Comparison of ENCODE assay signal across 21 mouse cellular contexts in the genomic region with DNA sequence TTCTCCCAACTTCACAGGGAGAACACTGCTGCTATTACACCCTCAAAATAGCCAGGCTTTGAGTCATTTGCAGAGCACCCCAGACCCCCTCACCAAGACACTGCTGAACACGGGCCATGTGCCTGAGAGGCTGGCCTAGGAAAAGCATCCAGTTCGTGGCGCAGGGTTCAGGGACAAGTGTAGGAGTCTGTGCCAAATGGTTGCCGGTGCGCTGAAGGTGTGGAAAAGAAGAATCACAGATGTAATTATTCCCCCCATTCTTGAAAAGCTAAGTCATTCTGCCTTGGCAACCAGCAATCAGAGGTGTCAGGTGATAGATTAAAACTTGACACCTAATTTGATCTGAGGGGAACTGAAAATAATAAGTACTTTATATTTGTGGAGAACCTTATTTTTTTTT.
A peak's percentile ranks its signal among the peaks of the same experiment; 100 is the strongest.
DNase-seq lines count a peak whose midpoint lies in the region; ATAC-seq and TF ChIP-seq lines count a peak whose summit lies in the region.
"Had no signal": no experiment of that assay in that cellular context is flagged by ENCODE, and none has a peak within 500 bp of the region (broad histone marks: within the 10 kb centered on the region; RNA-seq: fewer than 3 reads in every experiment).

No protein-coding gene starts in this region.

- H3K36me3 ChIP-seq in embryonic facial prominence, embryonic 14.5 days (ENCODE audit: control insufficient read depth, insufficient read depth, low read length) = no peaks in the 10 kb centered on the region
- no peaks in the 10 kb centered on the region for H3K36me3 ChIP-seq in embryonic facial prominence, embryonic 10.5 days (replicated peaks)
- no peaks in the 10 kb centered on the region for H3K36me3 ChIP-seq in hindbrain, embryonic 16.5 days (ENCODE audit: control insufficient read depth, insufficient read depth, low read length)
- H3K36me3 ChIP-seq in hindbrain, embryonic 10.5 days = no peaks in the 10 kb centered on the region
- no peaks in the 10 kb centered on the region for H3K36me3 ChIP-seq in forebrain, postnatal 0 days (ENCODE audit: insufficient read depth)
- H3K36me3 ChIP-seq: G1E; heart, embryonic 15.5 days had no signal

- no peak overlapping the region for H3K9ac ChIP-seq in embryonic facial prominence, embryonic 14.5 days (ENCODE audit: low read depth, low read length)
- no peak overlapping the region for H3K9ac ChIP-seq in hindbrain, embryonic 16.5 days (ENCODE audit: low read depth, low read length)
- H3K9ac ChIP-seq in forebrain, postnatal 0 days = no peak overlapping the region
- H3K9ac ChIP-seq: heart, embryonic 15.5 days; hindbrain, embryonic 14.5 days had no signal

- peak; percentile 60; the same call in 1 of the 2 replicates for ATAC-seq in embryonic facial prominence, embryonic 14.5 days (ENCODE audit: low read depth)
- ATAC-seq in hindbrain, embryonic 16.5 days = 0 out of 2 replicates have a peak, but pooled peaks have one; percentile 45
- ATAC-seq in forebrain, postnatal 0 days = peak; percentile 60; the same call in 1 of the 2 replicates
- ATAC-seq: CD4-positive, CD25-positive, alpha-beta regulatory T cell, adult 4 months; intestine, postnatal 0 days had no signal

- no peak overlapping the region for H3K27ac ChIP-seq in embryonic facial prominence, embryonic 14.5 days (replicated peaks; ENCODE audit: low read depth, low read length)
- no peak overlapping the region for H3K27ac ChIP-seq in embryonic facial prominence, embryonic 10.5 days (replicated peaks)
- H3K27ac ChIP-seq in hindbrain, embryonic 16.5 days (ENCODE audit: low read depth, low read length) = no peak overlapping the region
- no peak overlapping the region for H3K27ac ChIP-seq in hindbrain, embryonic 10.5 days
- no peak overlapping the region for H3K27ac ChIP-seq in forebrain, postnatal 0 days (ENCODE audit: low read depth, low read length)
- H3K27ac ChIP-seq: heart, adult 2 months; heart, embryonic 15.5 days; hindbrain, embryonic 14.5 days had no signal

- H3K9me3 ChIP-seq in embryonic facial prominence, embryonic 14.5 days (ENCODE audit: control insufficient read depth, low read length) = 0 out of 2 replicates have a peak, but pooled peaks cover 2% of the 10 kb centered on the region
- H3K9me3 ChIP-seq in embryonic facial prominence, embryonic 10.5 days = peaks cover 2% of the 10 kb centered on the region; the same call in 1 of the 2 replicates
- H3K9me3 ChIP-seq in hindbrain, embryonic 16.5 days (ENCODE audit: control insufficient read depth, low read length) = no peaks in the 10 kb centered on the region
- no peaks in the 10 kb centered on the region; the same call in 1 of the 2 replicates for H3K9me3 ChIP-seq in hindbrain, embryonic 10.5 days
- no peaks in the 10 kb centered on the region for H3K9me3 ChIP-seq in forebrain, postnatal 0 days (ENCODE audit: low read length)
- H3K9me3 ChIP-seq: heart, embryonic 15.5 days had no signal

- no peak for TF ChIP-seq CTCF in forebrain, postnatal 0 days (IDR thresholded peaks at IDR 0.05; ENCODE audit: low read depth)

- no peak overlapping the region for H3K4me3 ChIP-seq in embryonic facial prominence, embryonic 14.5 days (ENCODE audit: low read depth, low read length)
- H3K4me3 ChIP-seq in embryonic facial prominence, embryonic 10.5 days = no peak overlapping the region
- no peak overlapping the region for H3K4me3 ChIP-seq in hindbrain, embryonic 16.5 days (ENCODE audit: low read length)
- H3K4me3 ChIP-seq in hindbrain, embryonic 10.5 days = no peak overlapping the region
- H3K4me3 ChIP-seq in forebrain, postnatal 0 days (ENCODE audit: low read depth, low read length) = no peak overlapping the region
- H3K4me3 ChIP-seq: heart, adult 2 months; heart, embryonic 15.5 days had no signal

- H3K27me3 ChIP-seq in embryonic facial prominence, embryonic 14.5 days (replicated peaks; ENCODE audit: control insufficient read depth, insufficient read depth, low read length) = no peaks in the 10 kb centered on the region
- no peaks in the 10 kb centered on the region for H3K27me3 ChIP-seq in embryonic facial prominence, embryonic 10.5 days (replicated peaks; ENCODE audit: low read depth, poor library complexity, severe bottlenecking)
- no peaks in the 10 kb centered on the region for H3K27me3 ChIP-seq in hindbrain, embryonic 16.5 days (replicated peaks; ENCODE audit: control insufficient read depth, insufficient read depth, low read length)
- H3K27me3 ChIP-seq in hindbrain, embryonic 10.5 days (ENCODE audit: insufficient read depth, poor library complexity, severe bottlenecking) = no peaks in the 10 kb centered on the region
- H3K27me3 ChIP-seq in forebrain, postnatal 0 days (ENCODE audit: insufficient read depth, low read length) = no peaks in the 10 kb centered on the region
- H3K27me3 ChIP-seq: heart, embryonic 15.5 days had no signal

- DNase-seq in embryonic facial prominence, embryonic 14.5 days (ENCODE audit: low spot score) = peak; percentile 40
- no peak for DNase-seq in embryonic facial prominence, embryonic 10.5 days (ENCODE audit: low spot score)
- DNase-seq in hindbrain, embryonic 10.5 days (ENCODE audit: low spot score) = no peak
- DNase-seq in lung, postnatal 36 days = peak; percentile 25
- no peak for DNase-seq in lung, adult 18-20 months
- no peak for DNase-seq in forebrain, postnatal 0 days
- no peak for DNase-seq in thymus, postnatal 0 days (ENCODE audit: low spot score)
- DNase-seq: adrenal gland, postnatal 14 days; B cell, adult 2 months; cerebellum, adult 2 months; cerebellum, postnatal 10 days; gastrocnemius, postnatal 14 days; heart, adult 2 months; heart, postnatal 14 days had no signal

- H3K4me1 ChIP-seq in embryonic facial prominence, embryonic 14.5 days (ENCODE audit: control insufficient read depth, insufficient read depth, low read length) = peaks cover 2% of the 10 kb centered on the region; the same call in 1 of the 2 replicates
- no peaks in the 10 kb centered on the region for H3K4me1 ChIP-seq in embryonic facial prominence, embryonic 10.5 days
- H3K4me1 ChIP-seq in hindbrain, embryonic 16.5 days (ENCODE audit: control insufficient read depth, insufficient read depth, low read depth, low read length) = peaks cover 2% of the 10 kb centered on the region; the same call in 1 of the 2 replicates
- no peaks in the 10 kb centered on the region for H3K4me1 ChIP-seq in hindbrain, embryonic 10.5 days (replicated peaks)
- peaks cover 5% of the 10 kb centered on the region; the same call in 1 of the 2 replicates for H3K4me1 ChIP-seq in forebrain, postnatal 0 days (ENCODE audit: insufficient read depth)

- WGBS in embryonic facial prominence, embryonic 14.5 days = 68% methylated on average over 5 of the region's 5 CpGs
- WGBS in embryonic facial prominence, embryonic 10.5 days = 82% methylated on average over 5 of the region's 5 CpGs
- 57% methylated on average over 5 of the region's 5 CpGs for WGBS in hindbrain, embryonic 16.5 days
- 82% methylated on average over 5 of the region's 5 CpGs for WGBS in hindbrain, embryonic 10.5 days
- WGBS in forebrain, postnatal 0 days = 24% methylated on average over 5 of the region's 5 CpGs

- H3K4me2 ChIP-seq in embryonic facial prominence, embryonic 14.5 days (ENCODE audit: low read depth, low read length) = no peak overlapping the region
- H3K4me2 ChIP-seq in hindbrain, embryonic 16.5 days (ENCODE audit: low read length) = no peak overlapping the region
- H3K4me2 ChIP-seq in forebrain, postnatal 0 days (ENCODE audit: low read depth) = no peak overlapping the region
- H3K4me2 ChIP-seq: heart, embryonic 11.5 days; heart, embryonic 15.5 days; hindbrain, embryonic 14.5 days had no signal

Comparison
In these comparisons a context has a peak if more than half of its experiments do, and no peak if none do; other contexts are left out.
1. DNase-seq: peak in embryonic facial prominence, embryonic 14.5 days (single experiment) and lung, postnatal 36 days (single experiment); none in embryonic facial prominence, embryonic 10.5 days (single experiment), hindbrain, embryonic 10.5 days (single experiment), lung, adult 18-20 months (0 of 2), forebrain, postnatal 0 days (single experiment) and thymus, postnatal 0 days (single experiment).
2. Peak in every context shown above with its lines, with median percentiles within 50 percentile points of each other: ATAC-seq.